Mouse (Mus musculus): ENCODE measurements around the gene Trpc4ap. TPM values are rescaled to one million over a fixed set of nuclear protein-coding genes. Genes with fewer than 3 reads are reported as not detected.
A peak's percentile ranks its signal among the peaks of the same experiment; 100 is the strongest.

The Trpc4ap gene
- polyA plus RNA-seq, 1 experiment = 364 TPM

- TF ChIP-seq CTCF (IDR thresholded peaks at IDR 0.05; ENCODE audit: insufficient read depth, low read depth, low read length) (no peak), POLR2A (IDR thresholded peaks at IDR 0.05; ENCODE audit: insufficient read depth, low read depth, low read length) (no peak)
- Histone ChIP-seq H3K4me1 (ENCODE audit: control insufficient read depth, insufficient read depth, low read length) (peaks cover 2% of the 10 kb centered on the region; the same call in 1 of the 2 replicates), H3K4me3 (ENCODE audit: insufficient read depth, low read depth, low read length) (no peak overlapping the region), H3K27ac (ENCODE audit: insufficient read depth, low read depth, low read length) (no peak overlapping the region)
- WGBS = 78% methylated on average over 7 of the region's 7 CpGs
Observed at GRCm38 (mm10) chr2:155696851-155697250, 4.7 kb upstream of the Trpc4ap start.

GRCm38 (mm10) chr2:155696091-155696558 is 3.9 kb upstream of the Trpc4ap start:
- H3K4me3 ChIP-seq (ENCODE audit: insufficient read depth, low read depth, low read length) = no peak overlapping the region
- TF ChIP-seq POLR2A (IDR thresholded peaks at IDR 0.05; ENCODE audit: insufficient read depth, low read depth, low read length) = no peak
- peak; percentile 62 for TF ChIP-seq CTCF (IDR thresholded peaks at IDR 0.05; ENCODE audit: insufficient read depth, low read depth, low read length)
- H3K27ac ChIP-seq (ENCODE audit: insufficient read depth, low read depth, low read length) = no peak overlapping the region
- H3K4me1 ChIP-seq (ENCODE audit: control insufficient read depth, insufficient read depth, low read length) = peaks cover 2% of the 10 kb centered on the region; the same call in 1 of the 2 replicates
- WGBS = 11% methylated on average over 7 of the region's 7 CpGs

- TF ChIP-seq CTCF (IDR thresholded peaks at IDR 0.05; ENCODE audit: insufficient read depth, low read depth, low read length) (no peak), POLR2A (IDR thresholded peaks at IDR 0.05; ENCODE audit: insufficient read depth, low read depth, low read length) (no peak)
- 79% methylated on average over 3 of the region's 3 CpGs for WGBS
- Histone ChIP-seq H3K27ac (ENCODE audit: insufficient read depth, low read depth, low read length) (no peak overlapping the region), H3K4me3 (ENCODE audit: insufficient read depth, low read depth, low read length) (no peak overlapping the region), H3K4me1 (ENCODE audit: control insufficient read depth, insufficient read depth, low read length) (peaks cover 2% of the 10 kb centered on the region; the same call in 1 of the 2 replicates)
Observed at GRCm38 (mm10) chr2:155695316-155695715, 3.1 kb upstream of the Trpc4ap start.

- H3K4me3 ChIP-seq (ENCODE audit: insufficient read depth, low read depth, low read length) = no peak overlapping the region
- TF ChIP-seq POLR2A (IDR thresholded peaks at IDR 0.05; ENCODE audit: insufficient read depth, low read depth, low read length) = no peak
- TF ChIP-seq CTCF (IDR thresholded peaks at IDR 0.05; ENCODE audit: insufficient read depth, low read depth, low read length) = no peak
- WGBS = 68% methylated on average over 2 of the region's 2 CpGs
Observed at GRCm38 (mm10) chr2:155694564-155694963, 2.4 kb upstream of the Trpc4ap start.

GRCm38 (mm10) chr2:155693136-155693535 is 952 bp upstream of the Trpc4ap start:
- H3K4me1 ChIP-seq (ENCODE audit: control insufficient read depth, insufficient read depth, low read length) = peaks cover 5% of the 10 kb centered on the region
- H3K4me3 ChIP-seq (ENCODE audit: insufficient read depth, low read depth, low read length) = no peak overlapping the region
- H3K27ac ChIP-seq (ENCODE audit: insufficient read depth, low read depth, low read length) = no peak overlapping the region
- 88% methylated on average over 4 of the region's 4 CpGs for WGBS
- TF ChIP-seq POLR2A (IDR thresholded peaks at IDR 0.05; ENCODE audit: insufficient read depth, low read depth, low read length) = no peak
- no peak for TF ChIP-seq CTCF (IDR thresholded peaks at IDR 0.05; ENCODE audit: insufficient read depth, low read depth, low read length)

More at GRCm38 (mm10) chr2:155694564-155694963, 2.4 kb upstream of the Trpc4ap start:
- peaks cover 5% of the 10 kb centered on the region for H3K4me1 ChIP-seq (ENCODE audit: control insufficient read depth, insufficient read depth, low read length)
- no peak overlapping the region for H3K27ac ChIP-seq (ENCODE audit: insufficient read depth, low read depth, low read length)

- peaks cover 10% of the 10 kb centered on the region for H3K4me1 ChIP-seq (ENCODE audit: control insufficient read depth, insufficient read depth, low read length)
- no peak overlapping the region for H3K27ac ChIP-seq (ENCODE audit: insufficient read depth, low read depth, low read length)
- no peak for TF ChIP-seq CTCF (IDR thresholded peaks at IDR 0.05; ENCODE audit: insufficient read depth, low read depth, low read length)
- TF ChIP-seq POLR2A (IDR thresholded peaks at IDR 0.05; ENCODE audit: insufficient read depth, low read depth, low read length) = no peak
- WGBS = under 1% methylated on average over 8 of the region's 8 CpGs
- H3K4me3 ChIP-seq (ENCODE audit: insufficient read depth, low read depth, low read length) = peak overlapping the region; percentile 72
Observed at GRCm38 (mm10) chr2:155691336-155691722, 855 bp downstream of the Trpc4ap start.

- TF ChIP-seq POLR2A (IDR thresholded peaks at IDR 0.05; ENCODE audit: insufficient read depth, low read depth, low read length) (no peak), CTCF (IDR thresholded peaks at IDR 0.05; ENCODE audit: insufficient read depth, low read depth, low read length) (no peak)
- Histone ChIP-seq H3K4me1 (ENCODE audit: control insufficient read depth, insufficient read depth, low read length) (peaks cover 10% of the 10 kb centered on the region; the same call in 1 of the 2 replicates), H3K4me3 (ENCODE audit: insufficient read depth, low read depth, low read length) (no peak overlapping the region), H3K27ac (ENCODE audit: insufficient read depth, low read depth, low read length) (no peak overlapping the region)
- WGBS = 78% methylated on average over 4 of the region's 4 CpGs
Observed at GRCm38 (mm10) chr2:155689211-155689610, 3.0 kb downstream of the Trpc4ap start.

- no peak overlapping the region for H3K4me3 ChIP-seq (ENCODE audit: insufficient read depth, low read depth, low read length)
- 96% methylated on average over 11 of the region's 11 CpGs for WGBS
- peaks cover 12% of the 10 kb centered on the region; the same call in 1 of the 2 replicates for H3K4me1 ChIP-seq (ENCODE audit: control insufficient read depth, insufficient read depth, low read length)
- no peak for TF ChIP-seq CTCF (IDR thresholded peaks at IDR 0.05; ENCODE audit: insufficient read depth, low read depth, low read length)
- TF ChIP-seq POLR2A (IDR thresholded peaks at IDR 0.05; ENCODE audit: insufficient read depth, low read depth, low read length) = no peak
- no peak overlapping the region for H3K27ac ChIP-seq (ENCODE audit: insufficient read depth, low read depth, low read length)
Observed at GRCm38 (mm10) chr2:155687746-155688145, 4.4 kb downstream of the Trpc4ap start.

GRCm38 (mm10) chr2:155686572-155686971 is 5.6 kb downstream of the Trpc4ap start:
- Histone ChIP-seq H3K27ac (ENCODE audit: insufficient read depth, low read depth, low read length) (no peak overlapping the region), H3K4me1 (ENCODE audit: control insufficient read depth, insufficient read depth, low read length) (peaks cover 12% of the 10 kb centered on the region; the same call in 1 of the 2 replicates), H3K4me3 (ENCODE audit: insufficient read depth, low read depth, low read length) (no peak overlapping the region)
- 64% methylated on average over 5 of the region's 5 CpGs for WGBS
- TF ChIP-seq CTCF (IDR thresholded peaks at IDR 0.05; ENCODE audit: insufficient read depth, low read depth, low read length) = no peak
